Mouse (Mus musculus) frontal cortex, adult (tissue): ENCODE measurements around the gene Prlh.

ENCODE experiments used
- ATAC-seq: cut with Nextera tagmentation; 2 replicates; pipeline ENCODE4 v1.9.2; 2017; ENCODE audit warnings: mild to moderate bottlenecking, moderate library complexity, mixed read lengths; ENCODE audit not compliant: low TSS enrichment

The Prlh gene

GRCm38 (mm10) chr1:90952808-90953207, at the start of gene Prlh:
Gene Prlh (plus strand): TSS chr1:90953108.
- ATAC-seq = no peak

- ATAC-seq = no peak
Measured at GRCm38 (mm10) chr1:90903211-90903945, 49.5 kb upstream of the Prlh start.

- peak; percentile 95 for ATAC-seq
Measured at GRCm38 (mm10) chr1:90903971-90904458, 48.9 kb upstream of the Prlh start.

GRCm38 (mm10) chr1:90904729-90905404, 48.0 kb upstream of the Prlh start:
- no peak for ATAC-seq

GRCm38 (mm10) chr1:90906357-90906756, 46.6 kb upstream of the Prlh start:
- 0 out of 2 replicates have a peak, but pooled peaks have one; percentile 36 for ATAC-seq

- no peak for ATAC-seq
Measured at GRCm38 (mm10) chr1:90909161-90909560, 43.7 kb upstream of the Prlh start.

- ATAC-seq = no peak
Measured at GRCm38 (mm10) chr1:90909631-90910152, 43.2 kb upstream of the Prlh start.

GRCm38 (mm10) chr1:90913231-90913630, 39.7 kb upstream of the Prlh start:
- no peak for ATAC-seq

GRCm38 (mm10) chr1:90914948-90915569, 37.8 kb upstream of the Prlh start, which contains the start of gene Mlph:
Gene Mlph (plus strand): TSS chr1:90915085.
- ATAC-seq = no peak

GRCm38 (mm10) chr1:90917509-90917908, 35.4 kb upstream of the Prlh start:
- no peak for ATAC-seq

GRCm38 (mm10) chr1:90921687-90922086, 31.2 kb upstream of the Prlh start:
- no peak for ATAC-seq

- no peak; the same call in 1 of the 2 replicates for ATAC-seq
Measured at GRCm38 (mm10) chr1:90926030-90926429, 26.9 kb upstream of the Prlh start.

- no peak for ATAC-seq
Measured at GRCm38 (mm10) chr1:90927308-90927707, 25.6 kb upstream of the Prlh start.

GRCm38 (mm10) chr1:90927929-90928574, 24.9 kb upstream of the Prlh start:
- ATAC-seq = no peak

GRCm38 (mm10) chr1:90928575-90928934, 24.4 kb upstream of the Prlh start:
- ATAC-seq = peak; percentile 69; the same call in 1 of the 2 replicates

- ATAC-seq = no peak
Measured at GRCm38 (mm10) chr1:90933001-90933400, 19.9 kb upstream of the Prlh start.

GRCm38 (mm10) chr1:90936990-90937389, 15.9 kb upstream of the Prlh start:
- ATAC-seq = no peak

- ATAC-seq = no peak
Measured at GRCm38 (mm10) chr1:90939980-90940379, 12.9 kb upstream of the Prlh start.

- ATAC-seq = no peak
Measured at GRCm38 (mm10) chr1:90945171-90945570, 7.7 kb upstream of the Prlh start.

GRCm38 (mm10) chr1:90947252-90947651, 5.7 kb upstream of the Prlh start:
- no peak for ATAC-seq

- ATAC-seq = no peak
Measured at GRCm38 (mm10) chr1:90949309-90949708, 3.6 kb upstream of the Prlh start.

- no peak for ATAC-seq
Measured at GRCm38 (mm10) chr1:90951670-90952069, 1.2 kb upstream of the Prlh start.
